Mouse (Mus musculus): ENCODE measurements around the gene Crb2. TPM values are rescaled to one million over a fixed set of nuclear protein-coding genes. Genes with fewer than 3 reads are reported as not detected.

Crb2 gene
- 1 to 10 TPM; 3.1 to 3.9 TPM for total RNA-seq (2021)

DNA sequence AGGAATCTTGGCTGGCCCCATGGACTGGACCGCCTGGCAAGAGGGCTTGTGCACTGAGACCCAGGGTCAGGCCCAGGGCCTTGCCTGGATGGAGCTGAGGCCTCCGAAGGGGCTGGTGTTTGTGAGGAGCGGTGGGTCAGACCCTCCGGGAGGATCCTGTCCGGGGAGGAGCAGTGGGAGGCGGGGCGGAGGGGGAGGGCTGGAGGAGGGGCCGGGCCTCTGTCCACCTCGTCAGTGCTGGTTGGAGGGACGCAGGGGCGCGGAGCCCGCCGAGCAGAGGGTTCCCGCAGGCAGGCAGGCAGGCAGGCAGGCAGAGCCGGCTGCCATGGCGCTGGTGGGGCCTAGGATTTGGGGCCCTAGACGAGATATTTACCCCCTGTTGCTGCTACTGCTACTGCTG lies at the start of gene Crb2:
Crb2 (plus strand) TSS at position 234 of the 400 bp plus-strand sequence.
- DNase-seq (ENCODE audit: low spot score in 2 of 2): no peak
- intact Hi-C loops (cut with DNase I): loop anchor here (10.0 kb wide), 2 partner anchors 141 to 381 kb away; no protein-coding TSS in a partner anchor

DNA sequence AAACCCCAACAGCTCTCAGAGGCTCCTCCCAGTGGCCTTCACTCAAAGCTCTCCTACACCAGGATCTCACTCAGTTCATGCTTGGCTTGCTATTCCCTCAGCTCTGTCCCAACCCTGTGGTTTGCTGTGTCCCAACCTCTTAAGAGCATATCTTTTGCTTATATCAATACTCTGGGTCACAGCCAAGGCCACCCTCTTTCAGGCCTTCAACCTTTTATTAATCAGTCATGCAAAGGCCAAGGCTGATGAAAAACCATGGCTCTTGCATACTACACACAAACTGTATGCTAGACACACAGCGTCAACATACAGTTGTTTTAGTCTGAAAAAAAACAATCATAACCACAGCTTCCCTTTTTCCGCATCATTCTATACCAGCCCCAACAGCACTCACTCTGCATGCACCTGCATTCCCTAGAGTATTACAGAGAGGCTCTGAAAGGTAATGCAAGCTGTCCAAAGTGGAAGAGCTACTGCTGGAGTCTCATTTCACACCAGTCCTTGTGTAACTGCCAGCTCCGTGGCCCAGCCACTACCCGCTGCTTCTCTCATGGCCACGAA lies 44.7 kb upstream of the Crb2 start:
- no peak for DNase-seq (ENCODE audit: low spot score in 2 of 2)
- intact Hi-C loops (cut with DNase I): no loop called here

DNA sequence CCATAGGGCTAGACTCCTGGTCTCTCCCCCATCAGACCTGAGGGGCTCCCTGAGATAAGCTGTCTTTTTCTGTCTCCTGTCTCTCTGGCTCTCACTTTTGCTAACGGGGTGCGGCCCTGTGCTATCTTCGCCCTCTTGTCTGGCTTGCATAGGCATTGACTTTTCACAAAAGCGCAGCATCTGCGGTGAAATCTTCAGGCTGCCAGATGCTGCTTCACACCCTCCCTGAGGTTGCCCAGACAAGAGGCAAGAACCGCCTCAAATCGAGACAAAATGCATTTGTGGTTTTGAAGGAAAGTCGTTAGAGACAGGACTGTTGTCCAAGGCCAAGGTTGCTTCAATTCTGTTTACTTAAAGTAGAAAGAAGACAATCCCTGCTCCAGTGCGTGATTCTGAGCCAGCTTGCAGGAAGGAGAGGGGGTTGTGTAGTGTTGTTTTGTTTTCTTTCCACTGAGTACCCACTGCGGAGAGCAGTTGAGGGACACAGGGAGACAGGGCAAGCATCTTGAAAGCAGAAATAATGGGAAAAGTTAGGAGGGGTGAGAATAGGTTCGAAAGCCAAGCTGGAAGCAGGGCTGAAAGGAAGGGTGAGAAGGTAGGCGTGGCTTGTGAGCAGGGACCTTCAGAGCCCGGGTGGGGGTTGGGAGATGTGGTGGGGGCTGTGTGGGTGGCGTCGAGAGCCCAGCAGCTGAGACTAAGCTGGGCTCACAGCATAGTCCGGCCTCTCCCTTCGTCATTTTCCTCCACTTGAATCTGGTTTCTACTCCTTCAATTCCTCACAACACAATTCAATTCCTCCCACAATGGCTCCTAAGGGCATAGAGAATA lies 40.9 kb upstream of the Crb2 start:
- intact Hi-C loops (cut with DNase I): no loop called here
- peak in 1 of 2 experiments; percentile 62 for DNase-seq (ENCODE audit: low spot score in 2 of 2)

DNA sequence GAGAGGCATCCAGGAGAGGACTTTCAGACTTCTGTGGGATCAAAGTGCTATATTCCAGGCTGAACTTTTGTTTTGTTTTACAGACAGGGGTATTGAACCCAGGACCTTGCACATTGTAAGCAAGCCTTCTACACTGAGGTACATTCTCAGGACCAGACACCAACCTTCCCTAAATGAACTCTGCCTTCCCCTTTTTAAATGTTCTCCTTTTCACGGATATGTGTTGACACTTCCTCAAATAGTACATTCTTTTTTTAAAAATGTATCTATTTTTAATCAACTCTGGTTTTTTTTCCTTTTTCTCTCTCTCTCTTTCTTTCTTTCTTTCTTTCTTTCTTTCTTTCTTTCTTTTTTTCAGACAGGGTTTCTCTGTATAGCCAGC lies 40.3 kb upstream of the Crb2 start:
- no peak for DNase-seq (ENCODE audit: low spot score in 2 of 2)
- intact Hi-C loops (cut with DNase I): no loop called here

DNA sequence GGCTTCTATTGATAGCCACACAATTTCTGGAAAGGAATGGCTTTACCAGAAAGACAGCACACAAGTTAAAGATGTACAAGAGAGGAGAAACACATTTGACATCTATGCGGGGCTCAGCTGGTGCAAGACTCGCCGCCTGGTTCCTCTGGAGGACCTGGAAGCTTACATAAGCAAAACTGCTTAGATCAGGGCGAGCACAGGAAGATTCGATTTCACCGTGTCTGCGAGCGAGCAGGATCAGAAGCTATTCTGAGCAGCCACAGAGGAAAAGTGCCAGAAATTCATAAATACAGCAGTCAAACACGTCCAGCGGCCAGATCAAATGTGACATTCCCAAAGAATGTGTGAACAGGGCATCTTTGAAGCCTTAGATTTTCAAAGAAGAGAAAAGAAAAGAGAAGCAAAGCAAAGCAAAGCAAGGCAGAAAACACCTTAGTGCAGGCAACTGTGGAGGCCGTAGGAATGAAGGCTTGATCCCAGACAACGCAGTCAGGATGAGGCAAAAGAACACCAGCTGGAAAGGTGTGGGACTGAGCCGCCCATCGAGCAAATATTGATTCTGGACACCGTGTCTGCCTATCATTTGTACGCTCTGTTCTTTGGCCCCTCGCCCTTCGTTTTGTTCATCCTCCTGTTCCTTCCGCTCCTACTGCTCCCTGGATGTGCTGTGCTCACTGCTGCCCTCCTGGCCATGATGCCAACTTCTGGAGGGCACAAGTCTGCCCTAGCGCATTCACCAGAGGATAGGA lies 34.1 kb upstream of the Crb2 start:
- intact Hi-C loops (cut with DNase I): loop anchor here (2.0 kb wide), 1 partner anchor 23 kb away; no protein-coding TSS in a partner anchor
- peak; percentile 52 to 80 for DNase-seq (ENCODE audit: low spot score in 2 of 2)

DNA sequence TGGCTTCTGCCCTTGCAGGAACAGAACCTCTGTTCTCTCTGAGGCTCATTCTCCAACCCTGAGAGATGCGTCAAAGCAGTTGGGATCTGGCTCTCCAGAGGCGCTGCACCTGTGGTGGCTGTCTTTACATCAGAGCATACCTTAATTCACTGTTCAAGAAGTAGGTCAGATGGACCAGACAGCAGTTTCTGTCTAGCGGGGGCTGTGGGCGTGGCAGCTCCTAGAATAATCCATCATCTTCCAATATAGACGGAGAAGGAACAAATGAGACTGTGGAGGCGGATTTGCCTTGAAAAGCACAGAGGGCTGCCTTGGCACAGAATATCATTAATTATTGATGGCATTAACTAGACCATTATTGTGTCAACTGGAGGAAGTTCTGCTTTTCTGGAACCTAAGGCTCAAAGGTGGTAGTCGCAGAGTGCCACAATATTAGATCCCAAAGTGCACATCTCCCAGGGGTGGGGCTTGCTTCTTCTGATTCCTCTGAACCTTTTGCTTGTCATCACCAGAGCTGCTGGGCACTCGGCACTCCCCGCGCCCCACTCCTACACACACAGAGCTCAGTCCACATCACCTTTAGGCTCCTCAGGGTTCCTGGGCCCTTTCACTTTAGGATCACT lies 31.2 kb upstream of the Crb2 start:
- intact Hi-C loops (cut with DNase I): no loop called here
- DNase-seq (ENCODE audit: low spot score in 2 of 2): peak; percentile 46 to 64

DNA sequence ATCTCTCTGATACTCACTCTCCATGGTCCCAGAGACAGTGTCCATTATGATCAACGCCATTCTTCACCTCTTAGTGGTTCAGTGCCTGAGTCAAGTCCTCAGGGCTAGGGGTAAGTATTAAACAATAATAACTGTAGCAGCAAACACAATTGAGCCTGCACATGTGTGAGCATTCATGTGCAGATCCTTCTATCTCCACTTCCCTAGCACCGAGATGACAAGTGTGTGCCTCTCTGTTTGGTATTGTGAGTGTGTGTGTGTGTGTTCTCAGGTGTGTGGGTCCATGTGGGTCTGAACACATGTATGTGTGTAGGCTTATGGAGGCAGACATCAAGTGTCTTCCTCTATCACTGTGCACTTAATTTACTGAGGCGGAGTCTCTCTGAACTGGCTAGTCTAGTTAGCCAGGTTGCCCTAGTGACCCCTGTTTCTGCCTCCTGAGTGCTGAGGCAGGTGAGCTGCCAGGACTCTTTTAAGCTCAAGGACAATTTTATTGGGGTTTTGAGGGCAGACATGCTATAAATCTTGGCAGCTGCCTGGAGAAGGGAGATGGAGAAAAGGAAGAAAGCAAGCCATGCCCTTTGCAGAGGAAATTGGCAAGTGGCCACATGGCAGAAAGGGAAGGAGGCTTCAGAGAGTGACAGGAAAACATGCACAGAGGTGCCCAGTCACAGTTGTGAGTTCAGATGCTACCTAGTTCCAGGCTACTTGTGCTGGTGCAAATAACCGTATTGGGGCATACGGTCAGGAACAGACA lies 29.6 kb upstream of the Crb2 start:
- intact Hi-C loops (cut with DNase I): no loop called here
- DNase-seq (ENCODE audit: low spot score in 2 of 2): no peak

DNA sequence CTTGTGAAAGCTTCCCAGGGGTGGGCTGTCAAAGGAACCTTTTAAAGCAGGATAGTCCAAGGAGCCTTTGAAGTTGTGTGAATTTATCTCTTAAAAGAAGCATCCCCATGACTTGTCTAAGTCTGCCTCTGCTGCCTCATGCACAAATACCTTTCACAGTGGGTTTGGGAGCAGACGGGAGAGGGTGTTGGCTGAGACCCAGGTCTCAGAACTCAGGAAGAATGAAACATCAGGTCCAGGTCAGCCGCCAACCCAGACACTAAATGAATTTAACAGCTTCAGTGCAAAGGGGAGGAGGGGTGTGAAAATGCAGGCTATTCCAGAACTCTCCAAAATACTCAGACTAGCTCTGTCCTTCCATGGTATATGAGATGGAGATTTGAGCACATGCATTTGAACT lies 28.1 kb upstream of the Crb2 start:
- intact Hi-C loops (cut with DNase I): no loop called here
- peak in 1 of 2 experiments; percentile 77 for DNase-seq (ENCODE audit: low spot score in 2 of 2)

DNA sequence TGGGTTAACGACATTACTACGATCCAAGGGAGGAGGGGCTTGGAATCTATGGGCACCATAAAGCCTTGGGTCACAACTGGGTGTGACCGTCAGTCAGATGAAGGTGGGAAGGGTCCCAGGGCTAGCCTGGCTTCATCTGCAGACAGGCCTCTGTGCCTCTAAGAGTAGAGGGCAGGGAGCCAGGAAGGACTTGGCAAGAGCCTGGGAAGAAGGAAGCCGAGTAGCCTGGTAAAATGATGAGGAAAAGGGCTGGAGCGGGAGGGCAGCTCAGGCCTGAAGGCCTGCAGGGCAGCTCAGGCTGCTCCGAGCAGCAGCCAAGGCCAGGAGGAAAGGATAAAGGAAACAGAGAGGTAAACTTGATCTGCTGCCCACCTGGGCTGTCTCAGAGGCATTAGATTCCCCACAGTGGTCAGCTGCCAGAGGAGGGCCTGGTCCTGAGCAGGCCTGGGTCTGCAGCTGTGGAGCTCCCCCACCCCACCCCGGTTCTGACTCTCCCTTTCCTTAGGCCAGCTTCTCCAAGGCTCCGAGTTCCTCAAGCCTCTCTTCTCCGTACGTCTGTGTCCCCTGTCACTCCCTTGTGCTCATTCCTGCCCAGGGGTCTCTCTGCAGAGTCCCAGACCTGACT lies 27.5 kb upstream of the Crb2 start:
- intact Hi-C loops (cut with DNase I): no loop called here
- DNase-seq (ENCODE audit: low spot score in 2 of 2): no peak

DNA sequence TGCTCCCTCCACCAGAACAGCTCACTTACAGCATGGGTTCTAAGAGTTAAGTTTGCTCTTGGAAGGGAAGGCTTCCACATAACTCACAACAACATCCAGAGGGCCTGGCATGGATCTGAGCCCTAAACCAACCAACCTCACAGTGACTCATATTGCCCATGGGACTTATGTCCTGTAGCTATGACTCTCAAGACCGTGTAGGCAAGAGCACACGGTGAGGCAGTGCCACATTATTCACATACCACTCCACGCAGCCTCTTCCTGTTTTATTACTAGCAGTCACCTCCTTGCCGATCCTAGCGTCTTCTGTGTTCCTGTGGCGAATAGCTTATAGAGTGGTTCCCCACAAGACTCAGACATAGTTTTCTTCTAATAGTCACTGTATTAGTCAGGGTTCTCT lies 26.7 kb upstream of the Crb2 start:
- no peak for DNase-seq (ENCODE audit: low spot score in 2 of 2)
- intact Hi-C loops (cut with DNase I): no loop called here

DNA sequence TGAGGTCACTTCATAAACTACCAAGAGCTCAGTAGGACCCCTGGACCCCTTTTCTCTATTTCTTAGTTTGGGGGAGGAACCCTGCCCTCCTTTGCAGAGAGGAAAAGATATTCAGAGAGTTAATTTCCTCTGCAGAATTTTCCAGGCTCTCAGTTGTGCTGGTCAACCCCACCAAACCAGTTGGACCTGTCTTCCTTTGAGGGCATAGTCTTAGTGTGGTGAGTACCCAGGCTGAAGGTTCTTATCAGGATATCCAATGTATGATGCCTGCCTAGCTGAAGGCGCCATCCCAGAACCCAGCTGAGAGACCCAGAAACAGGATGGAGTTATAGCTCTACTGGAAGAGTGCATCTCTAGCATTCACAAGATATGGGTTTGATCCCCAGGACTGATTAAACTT lies 24.9 kb upstream of the Crb2 start:
- DNase-seq (ENCODE audit: low spot score in 2 of 2): no peak
- intact Hi-C loops (cut with DNase I): no loop called here

DNA sequence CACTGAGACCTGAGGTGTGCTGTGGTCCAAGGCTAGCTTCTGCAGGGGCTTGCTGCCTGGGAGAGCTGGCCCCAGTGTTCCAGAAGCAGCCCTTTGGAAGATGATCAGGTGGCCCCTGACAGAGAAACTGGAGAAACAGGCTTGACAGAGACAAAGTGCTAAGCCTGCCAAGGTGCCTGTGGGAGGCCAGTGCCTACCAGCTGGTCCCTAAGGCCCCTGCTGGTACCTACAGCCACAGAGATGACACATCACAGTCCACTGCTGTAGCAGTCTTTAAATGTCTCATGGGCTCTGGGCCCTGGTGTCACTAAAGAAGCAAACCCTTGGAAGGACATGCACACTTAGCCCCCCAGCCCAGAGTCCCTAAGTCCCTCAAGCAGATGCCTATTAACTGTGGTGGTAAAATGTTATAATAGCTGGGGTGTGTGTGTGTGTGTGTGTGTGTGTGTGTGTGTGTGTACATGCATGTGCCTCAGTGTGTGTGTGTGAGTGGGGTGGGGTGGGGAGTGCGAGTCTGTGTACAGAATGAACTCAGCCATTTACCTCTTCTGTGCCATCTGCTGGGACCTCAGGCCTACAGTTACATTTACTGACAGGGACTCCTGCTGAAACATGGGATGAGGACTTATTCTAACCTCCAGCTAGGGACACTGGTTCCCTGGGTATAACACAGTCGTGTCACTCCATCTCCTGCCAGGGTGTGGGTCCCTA lies 19.7 kb upstream of the Crb2 start:
- no peak for DNase-seq (ENCODE audit: low spot score in 2 of 2)
- intact Hi-C loops (cut with DNase I): no loop called here

DNA sequence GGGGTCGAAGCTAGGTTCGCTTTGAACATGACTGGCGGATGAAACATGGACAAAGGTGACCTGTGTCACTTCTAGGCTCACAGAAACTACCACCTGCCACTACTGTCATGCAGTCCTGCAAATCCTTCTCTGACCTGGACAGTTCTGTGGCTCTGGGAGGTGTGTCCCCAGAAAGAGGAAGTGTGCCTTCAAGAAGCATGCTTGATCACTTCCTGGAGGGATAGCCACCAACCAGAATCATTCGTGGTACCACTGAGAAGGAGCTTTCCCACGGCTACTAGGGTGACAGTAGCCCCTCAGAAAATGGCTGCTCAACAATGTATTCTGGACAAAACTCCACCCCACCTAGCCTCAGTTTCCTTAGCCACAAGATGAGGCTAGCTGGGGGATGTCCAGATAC lies 19.0 kb upstream of the Crb2 start:
- intact Hi-C loops (cut with DNase I): no loop called here
- no peak for DNase-seq (ENCODE audit: low spot score in 2 of 2)

DNA sequence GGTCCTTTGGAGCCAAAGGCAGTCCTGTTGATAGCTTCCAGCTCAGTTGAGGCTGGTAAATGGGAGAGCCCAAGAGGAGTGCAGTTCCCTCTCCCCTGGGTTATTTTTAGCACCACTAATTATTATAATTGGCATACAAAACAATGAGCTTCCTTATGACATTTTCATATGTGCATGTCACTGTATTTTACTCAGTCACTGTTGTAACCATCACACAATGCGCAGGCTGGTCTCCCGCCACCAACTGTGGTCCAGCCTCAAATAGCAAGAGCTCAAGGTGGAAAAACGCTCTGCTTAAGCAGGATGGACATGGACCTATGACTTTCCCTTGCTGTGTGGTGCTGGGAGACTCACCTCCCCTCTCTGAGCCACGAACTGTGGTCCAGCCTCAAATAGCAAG lies 18.3 kb upstream of the Crb2 start:
- no peak for DNase-seq (ENCODE audit: low spot score in 2 of 2)
- intact Hi-C loops (cut with DNase I): no loop called here

DNA sequence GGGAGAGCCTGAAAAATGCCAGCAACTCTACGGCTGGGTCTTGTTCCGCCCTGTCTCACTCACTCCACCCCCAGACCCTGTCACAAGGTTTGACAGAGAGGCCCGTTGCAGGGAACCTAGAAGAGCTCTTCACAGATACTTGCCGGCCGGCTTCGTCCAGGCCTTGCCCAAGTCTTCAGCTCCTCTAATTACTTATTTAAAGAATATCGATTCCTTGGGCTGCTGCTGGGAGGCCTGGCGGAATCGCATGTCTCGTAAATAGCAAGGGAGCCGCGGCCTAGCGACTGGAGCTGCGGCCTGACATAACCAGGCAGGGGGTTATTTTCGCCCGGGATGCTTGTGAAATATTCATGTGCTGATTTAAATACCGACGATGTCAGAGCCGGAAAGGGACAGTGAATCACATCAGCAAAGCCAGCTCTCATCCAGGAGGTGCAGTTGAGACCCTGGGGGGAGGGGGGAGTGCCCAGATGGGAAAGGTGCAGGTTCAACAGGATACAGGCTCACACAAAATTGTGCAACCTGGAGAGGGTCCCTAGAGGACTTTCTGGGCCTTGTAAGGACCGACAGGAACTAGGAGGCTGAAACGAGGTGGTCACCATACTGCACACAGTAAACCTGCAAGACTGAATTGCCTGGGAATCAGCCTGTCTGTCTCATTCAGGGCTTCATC lies 17.6 kb upstream of the Crb2 start:
- intact Hi-C loops (cut with DNase I): no loop called here
- DNase-seq (ENCODE audit: low spot score in 2 of 2): peak in 1 of 2 experiments; percentile 53

DNA sequence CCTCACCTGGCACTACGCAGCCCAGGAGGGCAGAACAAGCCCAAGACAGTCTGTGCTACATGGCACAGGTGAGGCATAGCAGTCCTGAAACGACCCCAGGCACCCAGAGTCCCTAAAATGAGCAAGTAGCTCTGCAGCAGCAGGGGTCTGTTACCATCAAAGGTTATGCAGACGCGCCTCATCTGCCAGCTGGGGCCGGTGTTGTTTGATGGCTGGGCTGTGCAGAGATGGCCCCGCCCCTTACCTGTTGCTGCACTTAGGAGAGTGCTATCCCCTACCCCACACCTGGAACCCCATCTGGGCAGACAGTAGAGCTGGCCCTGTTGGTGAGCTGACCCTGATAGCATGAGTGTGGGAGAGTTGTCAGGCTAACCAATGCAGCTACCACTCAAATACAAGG lies 15.4 kb upstream of the Crb2 start:
- intact Hi-C loops (cut with DNase I): no loop called here
- DNase-seq (ENCODE audit: low spot score in 2 of 2): no peak

DNA sequence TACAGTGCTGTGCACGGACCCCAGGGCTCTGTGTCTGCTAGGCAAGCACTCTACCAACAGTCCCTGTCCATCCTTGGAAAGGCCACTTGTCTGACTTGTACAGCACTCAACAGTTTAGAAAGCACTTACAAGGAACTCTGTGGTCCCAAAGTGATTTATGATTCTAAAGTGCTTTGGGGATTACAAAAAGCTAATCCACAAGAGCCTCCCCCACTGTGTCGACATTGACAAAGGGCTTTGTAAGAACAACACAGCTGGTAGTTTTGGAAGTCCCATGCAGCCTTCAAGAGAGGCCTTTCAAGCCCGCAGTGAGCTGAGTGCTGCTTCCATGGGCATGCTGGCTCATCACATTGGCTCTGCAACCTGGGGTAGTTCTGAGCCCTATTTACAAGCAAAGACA lies 12.4 kb upstream of the Crb2 start:
- DNase-seq (ENCODE audit: low spot score in 2 of 2): no peak
- intact Hi-C loops (cut with DNase I): loop anchor here (2.0 kb wide), 1 partner anchor 21 kb away; no protein-coding TSS in a partner anchor

DNA sequence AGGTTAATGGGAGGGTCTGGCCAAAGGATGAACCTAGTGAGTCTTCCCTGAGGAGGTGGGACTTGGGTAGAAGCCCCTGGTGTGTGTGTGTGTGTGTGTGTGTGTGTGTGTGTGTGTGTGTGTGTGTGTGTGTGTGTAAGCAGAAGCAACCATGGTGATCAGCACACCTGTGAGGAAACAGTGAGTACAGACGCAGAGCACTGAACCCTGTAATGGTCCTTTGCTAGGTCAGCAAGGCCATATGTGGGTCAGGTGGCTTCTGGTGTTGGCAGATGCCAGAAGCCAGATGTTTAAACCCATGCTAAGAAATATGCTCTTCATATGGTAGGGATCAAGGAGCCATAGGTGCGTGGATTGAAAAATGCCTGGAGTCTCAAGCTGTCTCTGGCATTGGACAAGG lies 11.5 kb upstream of the Crb2 start:
- intact Hi-C loops (cut with DNase I): loop anchor here (2.0 kb wide), 1 partner anchor 22 kb away; no protein-coding TSS in a partner anchor
- DNase-seq (ENCODE audit: low spot score in 2 of 2): no peak
